Mouse (Mus musculus): ENCODE data around the gene Rhcg.

The Rhcg gene

GRCm38 (mm10) chr7:79552702-79553101, 64.8 kb downstream of the Rhcg start:
- no peak for DNase-seq (ENCODE audit: inconsistent ontology term)

GRCm38 (mm10) chr7:79548893-79549555, 68.4 kb downstream of the Rhcg start:
- no peak for DNase-seq (ENCODE audit: inconsistent ontology term)

- peak; percentile 87 for DNase-seq (ENCODE audit: inconsistent ontology term)
Observed at GRCm38 (mm10) chr7:79547092-79547491, 70.4 kb downstream of the Rhcg start.

- no peak for DNase-seq (ENCODE audit: inconsistent ontology term)
Observed at GRCm38 (mm10) chr7:79545066-79545400, 72.4 kb downstream of the Rhcg start.

- DNase-seq (ENCODE audit: inconsistent ontology term): no peak
Observed at GRCm38 (mm10) chr7:79544281-79545065, 73.0 kb downstream of the Rhcg start.
